Mouse (Mus musculus): ENCODE measurements around the gene Sh2d4b.

The Sh2d4b gene

GRCm38 (mm10) chr14:40906770-40907169 is 13.7 kb upstream of the Sh2d4b start:
- DNase-seq (ENCODE audit: low spot score): no peak

GRCm38 (mm10) chr14:40905813-40906212 is 12.7 kb upstream of the Sh2d4b start:
- DNase-seq (ENCODE audit: low spot score): no peak

GRCm38 (mm10) chr14:40902307-40903055 is 9.4 kb upstream of the Sh2d4b start:
- DNase-seq (ENCODE audit: low spot score): no peak

- DNase-seq (ENCODE audit: low spot score): no peak
These were observed 7.2 kb upstream of the Sh2d4b start for GRCm38 (mm10) chr14:40900267-40900666.

GRCm38 (mm10) chr14:40897916-40898315 is 4.8 kb upstream of the Sh2d4b start:
- no peak for DNase-seq (ENCODE audit: low spot score)

GRCm38 (mm10) chr14:40895681-40896080 is 2.6 kb upstream of the Sh2d4b start:
- no peak for DNase-seq (ENCODE audit: low spot score)

GRCm38 (mm10) chr14:40894576-40895247 is 1.6 kb upstream of the Sh2d4b start:
- peak; percentile 78 for DNase-seq (ENCODE audit: low spot score)

- no peak for DNase-seq (ENCODE audit: low spot score)
These were observed 818 bp upstream of the Sh2d4b start for GRCm38 (mm10) chr14:40893884-40894283.

- no peak for DNase-seq (ENCODE audit: low spot score)
These were observed 690 bp downstream of the Sh2d4b start for GRCm38 (mm10) chr14:40892326-40892825.

- no peak for DNase-seq (ENCODE audit: low spot score)
These were observed 1.6 kb downstream of the Sh2d4b start for GRCm38 (mm10) chr14:40891506-40891905.

GRCm38 (mm10) chr14:40889704-40890103 is 3.4 kb downstream of the Sh2d4b start:
- no peak for DNase-seq (ENCODE audit: low spot score)

- DNase-seq (ENCODE audit: low spot score): no peak
These were observed 3.9 kb downstream of the Sh2d4b start for GRCm38 (mm10) chr14:40889181-40889580.

- DNase-seq (ENCODE audit: low spot score): no peak
These were observed 6.5 kb downstream of the Sh2d4b start for GRCm38 (mm10) chr14:40886428-40887202.

GRCm38 (mm10) chr14:40885752-40886151 is 7.3 kb downstream of the Sh2d4b start:
- DNase-seq (ENCODE audit: low spot score): no peak

- no peak for DNase-seq (ENCODE audit: low spot score)
These were observed 7.8 kb downstream of the Sh2d4b start for GRCm38 (mm10) chr14:40885225-40885624.

GRCm38 (mm10) chr14:40874565-40874964 is 18.5 kb downstream of the Sh2d4b start:
- DNase-seq (ENCODE audit: low spot score): no peak

GRCm38 (mm10) chr14:40873961-40874360 is 19.1 kb downstream of the Sh2d4b start:
- no peak for DNase-seq (ENCODE audit: low spot score)

- DNase-seq (ENCODE audit: low spot score): no peak
These were observed 22.5 kb downstream of the Sh2d4b start for GRCm38 (mm10) chr14:40870598-40870997.

- no peak for DNase-seq (ENCODE audit: low spot score)
These were observed 28.1 kb downstream of the Sh2d4b start for GRCm38 (mm10) chr14:40864811-40865514.

GRCm38 (mm10) chr14:40863659-40864058 is 29.4 kb downstream of the Sh2d4b start:
- no peak for DNase-seq (ENCODE audit: low spot score)

GRCm38 (mm10) chr14:40863022-40863421 is 30.0 kb downstream of the Sh2d4b start:
- DNase-seq (ENCODE audit: low spot score): no peak

GRCm38 (mm10) chr14:40852978-40853377 is 40.1 kb downstream of the Sh2d4b start:
- DNase-seq (ENCODE audit: low spot score): no peak
